Mouse (Mus musculus) midbrain, embryonic 13.5 days (tissue): ENCODE results near the gene Slc46a3. TPM values are rescaled to one million over a fixed set of nuclear protein-coding genes. Genes with fewer than 3 reads are reported as not detected.
A peak's percentile ranks its signal among the peaks of the same experiment; 100 is the strongest.

ENCODE experiments used
- ATAC-seq: fragments of 200-750 bp; cut with Nextera tagmentation; 2 replicates; pipeline ENCODE4 v1.8.0; 2017; ENCODE audit warnings: mild to moderate bottlenecking, moderate TSS enrichment, moderate library complexity
- H3K27ac ChIP-seq: fragments of 300-500 bp; sonication (generic); 2 replicates; pipeline ENCODE4 v1.5.1; 2015; ENCODE audit warnings: inconsistent platforms, mild to moderate bottlenecking, moderate library complexity
- H3K27me3 ChIP-seq: fragments of 300-500 bp; sonication (generic); 2 replicates; pipeline ENCODE4 v1.6.1; 2015; ENCODE audit warnings: mild to moderate bottlenecking, inconsistent platforms
- H3K36me3 ChIP-seq: fragments of 300-500 bp; sonication (generic); 2 replicates; pipeline ENCODE4 v1.6.1; 2015; ENCODE audit warnings: mild to moderate bottlenecking, inconsistent platforms
- H3K4me1 ChIP-seq: fragments of 300-500 bp; sonication (generic); replicated peaks from 2 replicates; pipeline ENCODE4 v1.6.1; 2015; ENCODE audit warnings: inconsistent platforms
- H3K4me2 ChIP-seq: fragments of 300-500 bp; sonication (generic); replicated peaks from 2 replicates; pipeline ENCODE4 v1.6.1; 2015; ENCODE audit warnings: moderate library complexity, mild to moderate bottlenecking, inconsistent platforms
- H3K4me3 ChIP-seq: fragments of 300-500 bp; sonication (generic); replicated peaks from 2 replicates; pipeline ENCODE4 v1.5.1; 2015; ENCODE audit warnings: mild to moderate bottlenecking, inconsistent platforms
- H3K9ac ChIP-seq: fragments of 300-500 bp; sonication (generic); replicated peaks from 2 replicates; pipeline ENCODE4 v1.6.1; 2015; ENCODE audit warnings: mild to moderate bottlenecking, inconsistent platforms
- H3K9me3 ChIP-seq: fragments of 300-500 bp; sonication (generic); 2 replicates; pipeline ENCODE4 v1.6.1; 2016; ENCODE audit warnings: mild to moderate bottlenecking, inconsistent platforms
- WGBS: fragments of 180-500 bp; shearing (Covaris S2); methylation state at CpG from one replicate; pipeline ENCODE4 v1.1.7; 2015; 5-methylcytosine and 5-hydroxymethylcytosine counted together
- polyA plus RNA-seq: library from polyadenylated mRNA; unstranded; fragments of >200 nt; fragmentation: Nextera tagmentation; extraction: Ambion mirVana; gene quantifications from 2 replicates; pipeline ENCODE4 v1.2.1, GENCODE M21; 2015

Gene Slc46a3
- polyA plus RNA-seq, 1 experiment from 2014 or later = 4.6 TPM

DNA sequence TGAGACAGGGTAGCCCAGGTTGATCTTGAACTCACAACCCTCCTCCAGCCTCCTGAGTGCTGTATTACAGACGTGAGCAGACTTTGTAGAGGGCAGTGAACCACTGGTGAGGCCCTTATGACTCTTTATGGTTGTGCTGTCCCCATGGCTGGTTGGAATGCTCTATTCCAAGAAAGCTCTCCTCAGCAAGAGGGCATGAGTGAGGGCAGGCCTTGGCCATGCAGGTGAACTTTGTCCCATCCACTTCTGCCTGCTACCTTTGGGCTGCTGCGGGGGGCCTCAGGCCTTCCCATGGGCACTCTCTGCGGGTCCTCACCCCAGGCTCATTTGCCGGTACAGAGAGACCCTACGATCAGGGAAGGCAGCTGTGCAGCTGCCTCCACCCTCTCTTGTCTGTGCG lies 1.9 kb downstream of the Slc46a3 start:
- H3K4me1 ChIP-seq = peaks cover 16% of the 10 kb centered on the region
- 25% methylated on average over 6 of the region's 6 CpGs for WGBS
- no peak overlapping the region for H3K27ac ChIP-seq
- H3K9ac ChIP-seq = no peak overlapping the region
- H3K27me3 ChIP-seq = peaks cover 18% of the 10 kb centered on the region; the same call in 1 of the 2 replicates
- ATAC-seq = no peak
- H3K4me2 ChIP-seq = peak overlapping the region; percentile 92; the same call in 1 of the 2 replicates
- no peaks in the 10 kb centered on the region for H3K36me3 ChIP-seq
- H3K9me3 ChIP-seq = no peaks in the 10 kb centered on the region
- no peak overlapping the region for H3K4me3 ChIP-seq

DNA sequence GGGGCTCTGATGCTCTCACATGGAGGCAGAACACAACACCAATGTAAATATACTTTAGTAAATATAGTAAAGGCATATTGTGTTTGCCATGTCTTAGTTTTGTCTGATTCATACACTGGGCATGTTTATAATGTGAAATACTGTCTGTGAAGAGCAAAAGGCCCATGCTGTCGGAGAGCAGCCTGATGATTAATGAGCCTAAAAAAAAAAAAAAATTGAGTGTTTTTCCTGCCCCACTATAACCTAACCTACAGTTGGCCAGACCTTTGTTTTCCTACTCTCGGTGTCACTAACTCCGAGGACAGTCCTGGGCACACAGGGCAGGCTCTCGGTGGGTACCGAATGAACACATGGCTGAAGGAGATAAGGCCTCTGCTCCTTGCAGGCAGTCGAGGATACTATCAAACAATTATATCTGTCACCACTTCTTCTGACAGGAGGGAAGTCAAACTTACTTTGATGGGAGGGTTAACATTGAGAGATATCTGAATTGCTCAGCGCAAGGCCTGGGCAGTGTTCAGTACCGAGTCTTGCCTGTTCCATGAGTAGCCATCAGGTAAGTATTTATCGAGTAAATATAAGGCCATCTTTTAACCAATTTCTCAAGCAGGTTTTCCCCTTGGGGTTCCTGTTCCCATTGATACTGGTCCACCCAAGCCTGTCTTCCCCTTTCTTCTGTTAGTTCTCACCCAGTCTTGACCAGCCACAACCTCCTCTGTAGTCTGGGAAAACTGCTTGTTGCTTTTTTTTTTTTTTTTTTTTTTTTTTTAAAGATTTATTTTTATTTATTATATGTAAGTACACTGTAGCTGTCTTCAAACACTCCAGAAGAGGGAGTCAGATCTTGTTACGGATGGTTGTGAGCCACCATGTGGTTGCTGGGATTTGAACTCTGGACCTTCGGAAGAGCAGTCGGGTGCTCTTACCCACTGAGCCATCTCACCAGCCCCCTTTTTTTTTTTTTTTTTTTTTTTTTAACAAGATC lies 6.0 kb downstream of the Slc46a3 start:
- Histone ChIP-seq H3K4me1 (peaks cover 7% of the 10 kb centered on the region), H3K9ac (no peak overlapping the region), H3K27ac (no peak overlapping the region), H3K27me3 (peaks cover 11% of the 10 kb centered on the region; the same call in 1 of the 2 replicates), H3K36me3 (peaks cover 6% of the 10 kb centered on the region; the same call in 1 of the 2 replicates), H3K9me3 (no peaks in the 10 kb centered on the region), H3K4me3 (no peak overlapping the region), H3K4me2 (no peak overlapping the region)
- ATAC-seq = no peak
- WGBS = 89% methylated on average over 9 of the region's 12 CpGs

DNA sequence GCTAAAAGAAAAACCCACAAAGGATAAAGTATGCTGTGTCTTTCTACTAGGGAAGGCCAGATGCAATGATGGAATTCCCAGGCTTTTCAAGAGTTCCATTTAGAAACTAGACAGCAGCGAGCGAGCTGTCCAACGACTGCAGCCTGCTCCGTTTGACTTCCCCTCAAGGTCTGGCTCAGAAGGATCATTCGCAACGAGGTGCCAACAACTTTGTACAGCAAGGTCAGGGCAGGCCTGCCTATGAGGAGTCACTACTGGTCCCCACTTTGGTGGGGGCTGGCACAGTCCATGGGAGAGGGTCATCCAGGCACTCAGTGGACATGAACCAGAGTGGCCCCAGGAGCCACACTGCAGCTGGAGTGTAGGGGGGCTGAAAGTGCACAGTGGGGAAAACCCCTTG lies 11.0 kb downstream of the Slc46a3 start:
- H3K27ac ChIP-seq = no peak overlapping the region
- WGBS = 91% methylated on average over 6 of the region's 6 CpGs
- no peaks in the 10 kb centered on the region for H3K27me3 ChIP-seq
- no peak overlapping the region for H3K9ac ChIP-seq
- H3K9me3 ChIP-seq = no peaks in the 10 kb centered on the region
- no peaks in the 10 kb centered on the region for H3K4me1 ChIP-seq
- ATAC-seq = no peak
- H3K4me3 ChIP-seq = no peak overlapping the region
- H3K36me3 ChIP-seq = peaks cover 43% of the 10 kb centered on the region
- no peak overlapping the region for H3K4me2 ChIP-seq

DNA sequence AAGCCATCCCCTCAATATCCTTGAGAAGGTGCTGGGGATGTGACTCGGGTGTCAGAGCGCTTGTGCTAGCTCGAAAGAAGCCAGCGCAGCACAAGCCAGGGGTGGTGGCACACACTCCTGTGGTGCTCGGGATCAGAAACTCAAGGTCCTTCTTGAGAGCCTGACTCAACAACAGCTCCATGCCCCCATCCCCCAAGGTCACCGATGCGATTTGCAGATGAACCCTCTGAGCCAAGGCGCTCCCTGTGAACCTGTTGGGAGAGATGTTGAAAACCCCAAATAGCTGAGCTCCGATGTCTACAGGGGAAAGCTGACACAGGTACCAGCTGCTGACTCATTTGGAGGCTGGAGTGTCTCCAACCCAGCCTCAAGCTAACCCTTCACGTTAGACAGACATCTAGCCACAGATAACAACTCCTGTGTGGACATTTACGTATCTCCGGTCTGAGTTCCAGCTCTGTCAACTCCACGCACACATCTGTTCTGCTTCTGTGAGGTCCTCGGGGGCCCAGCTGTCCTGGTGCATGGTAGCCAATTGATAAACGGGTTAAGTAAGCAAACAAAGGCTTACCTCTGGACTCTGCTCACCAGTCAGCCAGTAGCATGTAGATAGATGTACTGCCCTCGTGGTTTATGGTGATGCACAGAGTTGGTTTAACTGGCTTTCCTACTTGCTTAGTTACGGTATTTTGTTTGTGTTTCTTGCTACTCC lies 14.5 kb downstream of the Slc46a3 start:
- H3K36me3 ChIP-seq = peaks cover 75% of the 10 kb centered on the region
- WGBS = 96% methylated on average over 17 of the region's 17 CpGs
- H3K4me2 ChIP-seq = no peak overlapping the region
- H3K27me3 ChIP-seq = no peaks in the 10 kb centered on the region
- H3K4me1 ChIP-seq = no peaks in the 10 kb centered on the region
- ATAC-seq = no peak
- no peak overlapping the region for H3K27ac ChIP-seq
- no peak overlapping the region for H3K4me3 ChIP-seq
- H3K9me3 ChIP-seq = no peaks in the 10 kb centered on the region
- no peak overlapping the region for H3K9ac ChIP-seq

DNA sequence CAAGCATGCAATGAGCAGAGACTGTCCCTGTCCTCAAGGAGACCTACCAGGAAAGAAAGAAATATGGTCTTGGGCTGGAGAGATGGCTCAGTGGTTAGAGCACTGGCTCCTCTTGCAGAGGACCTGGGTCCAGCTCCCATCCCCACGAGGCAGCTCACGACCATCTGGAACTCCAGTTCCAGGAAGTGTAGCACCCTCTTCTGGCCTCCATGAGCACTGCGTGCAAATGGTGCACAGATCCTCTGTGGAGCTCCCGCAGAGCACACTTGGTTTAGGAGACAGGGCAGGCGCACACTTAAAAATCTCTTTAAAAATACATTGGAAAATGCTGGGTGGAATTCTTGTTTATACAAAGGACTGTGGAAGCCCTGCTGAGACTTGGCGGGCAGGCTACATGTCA lies 17.1 kb downstream of the Slc46a3 start:
- Histone ChIP-seq H3K4me2 (no peak overlapping the region), H3K4me1 (no peaks in the 10 kb centered on the region), H3K36me3 (peaks cover 90% of the 10 kb centered on the region), H3K9ac (no peak overlapping the region), H3K9me3 (no peaks in the 10 kb centered on the region), H3K27me3 (no peaks in the 10 kb centered on the region), H3K27ac (no peak overlapping the region), H3K4me3 (no peak overlapping the region)
- no peak for ATAC-seq
- WGBS = 88% methylated on average over 6 of the region's 6 CpGs

DNA sequence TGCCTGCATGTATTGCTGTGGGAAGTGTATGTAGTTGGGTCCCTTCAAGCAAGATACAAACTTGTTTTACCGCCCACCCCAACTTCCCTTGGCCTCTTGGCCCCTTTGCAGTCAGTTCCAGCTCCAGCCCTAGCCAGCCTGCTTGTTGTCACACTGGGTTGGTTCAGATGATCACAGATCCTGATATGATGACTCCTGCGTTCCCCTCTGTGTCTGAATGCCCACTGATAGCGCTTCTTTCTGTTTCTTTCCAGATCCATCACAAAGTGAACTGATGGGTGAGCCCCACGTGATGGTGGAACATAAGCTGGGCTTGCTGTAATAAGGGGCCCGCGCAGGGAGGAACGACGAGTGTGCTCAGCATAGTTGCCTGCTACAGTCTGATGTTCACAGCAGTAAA lies 19.4 kb downstream of the Slc46a3 start:
- Histone ChIP-seq H3K27me3 (no peaks in the 10 kb centered on the region), H3K4me1 (no peaks in the 10 kb centered on the region), H3K27ac (no peak overlapping the region), H3K9me3 (no peaks in the 10 kb centered on the region), H3K9ac (no peak overlapping the region), H3K4me3 (no peak overlapping the region), H3K4me2 (no peak overlapping the region), H3K36me3 (peaks cover 95% of the 10 kb centered on the region)
- no peak for ATAC-seq
- 96% methylated on average over 8 of the region's 8 CpGs for WGBS

DNA sequence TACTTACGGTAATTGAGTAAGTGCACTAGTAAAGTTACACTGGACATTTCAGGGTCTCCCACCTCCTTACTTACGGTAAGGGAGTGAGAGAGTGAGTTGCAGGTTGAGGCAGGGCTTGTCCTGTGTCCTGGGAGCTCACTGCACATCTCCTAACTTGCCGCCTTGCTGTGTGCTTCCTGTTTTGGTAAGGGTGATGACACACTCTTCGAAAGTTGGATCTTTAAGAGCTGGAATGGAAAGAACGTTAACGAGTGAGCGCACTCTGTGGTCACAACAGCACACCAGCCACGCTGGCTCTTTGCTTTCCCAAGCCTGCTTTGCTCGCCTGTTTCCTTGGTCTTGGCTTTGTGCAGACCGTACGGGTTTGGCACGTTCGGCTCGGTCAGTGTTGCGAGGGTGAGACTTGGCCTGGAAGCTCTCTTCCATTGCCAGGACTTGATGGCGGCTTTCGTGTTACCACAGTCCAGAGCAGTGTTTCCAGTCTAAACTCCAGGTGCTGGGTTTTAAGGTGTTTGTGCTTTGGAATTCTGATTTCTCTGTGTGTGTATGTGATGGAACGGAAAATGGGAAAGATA lies 20.0 kb downstream of the Slc46a3 start:
- H3K4me1 ChIP-seq = no peaks in the 10 kb centered on the region
- no peak overlapping the region for H3K4me3 ChIP-seq
- H3K27me3 ChIP-seq = no peaks in the 10 kb centered on the region
- H3K9me3 ChIP-seq = no peaks in the 10 kb centered on the region
- ATAC-seq = no peak
- no peak overlapping the region for H3K9ac ChIP-seq
- 96% methylated on average over 18 of the region's 18 CpGs for WGBS
- H3K4me2 ChIP-seq = no peak overlapping the region
- H3K36me3 ChIP-seq = peaks cover 95% of the 10 kb centered on the region
- no peak overlapping the region for H3K27ac ChIP-seq

DNA sequence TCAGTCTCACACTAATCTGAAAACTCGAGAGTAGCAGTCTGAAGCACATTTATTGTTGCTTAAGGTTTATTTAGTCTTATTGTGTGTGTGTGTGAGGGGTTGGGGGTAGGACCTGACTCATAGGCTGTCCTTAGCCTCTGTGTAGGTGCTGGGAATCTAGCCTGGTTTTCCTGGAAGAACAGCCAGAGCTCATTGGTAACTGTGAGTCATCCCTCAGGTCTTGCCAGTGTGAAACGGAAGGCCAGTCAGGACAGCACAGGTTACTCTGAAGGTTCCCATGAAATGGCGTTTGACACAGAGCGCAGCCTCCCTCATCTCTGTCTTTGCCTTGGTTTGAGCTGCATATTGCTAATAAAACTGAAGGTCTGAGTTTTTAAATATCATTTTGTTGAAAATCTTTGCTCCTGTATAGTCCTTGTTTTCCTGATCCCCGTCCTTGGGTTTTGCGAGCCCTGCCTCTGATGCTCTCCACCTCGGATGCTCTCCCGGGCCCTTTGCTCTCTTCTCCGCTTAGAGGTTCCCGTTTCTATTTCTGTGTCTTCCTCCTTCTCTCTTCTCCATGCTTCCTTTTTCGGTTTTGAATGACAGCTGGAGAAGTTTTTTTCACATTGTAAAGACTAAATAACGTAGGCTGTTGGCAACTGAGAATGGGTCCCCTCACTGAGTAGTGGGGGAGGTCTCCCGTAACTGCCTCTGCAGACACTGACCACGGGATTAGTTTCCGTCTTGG lies 23.4 kb downstream of the Slc46a3 start:
- Histone ChIP-seq H3K9me3 (no peaks in the 10 kb centered on the region), H3K36me3 (peaks cover 99% of the 10 kb centered on the region), H3K27me3 (no peaks in the 10 kb centered on the region), H3K27ac (no peak overlapping the region), H3K4me2 (no peak overlapping the region), H3K9ac (no peak overlapping the region), H3K4me3 (no peak overlapping the region), H3K4me1 (no peaks in the 10 kb centered on the region)
- WGBS = 94% methylated on average over 15 of the region's 15 CpGs
- ATAC-seq = no peak

DNA sequence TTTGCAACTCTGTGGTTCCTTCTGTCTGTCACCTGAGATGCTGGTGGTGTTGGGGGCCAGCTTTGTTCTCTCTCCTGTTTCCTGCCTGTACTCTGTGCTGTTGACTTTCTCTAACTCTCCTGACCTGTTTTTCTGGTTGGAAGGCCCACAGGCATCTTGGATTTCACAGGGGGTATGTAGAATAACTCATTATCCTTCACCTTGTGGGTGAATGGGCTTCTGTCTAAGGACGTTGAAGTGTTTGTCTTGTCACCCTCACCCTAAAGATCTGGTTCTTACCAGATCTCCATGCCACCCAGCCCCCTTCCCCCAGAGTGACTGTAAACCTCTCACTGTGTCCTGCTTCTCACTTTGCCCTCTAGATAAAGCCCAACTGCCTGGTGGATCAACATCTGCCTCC lies 24.3 kb downstream of the Slc46a3 start:
- H3K9me3 ChIP-seq = no peaks in the 10 kb centered on the region
- no peak for ATAC-seq

DNA sequence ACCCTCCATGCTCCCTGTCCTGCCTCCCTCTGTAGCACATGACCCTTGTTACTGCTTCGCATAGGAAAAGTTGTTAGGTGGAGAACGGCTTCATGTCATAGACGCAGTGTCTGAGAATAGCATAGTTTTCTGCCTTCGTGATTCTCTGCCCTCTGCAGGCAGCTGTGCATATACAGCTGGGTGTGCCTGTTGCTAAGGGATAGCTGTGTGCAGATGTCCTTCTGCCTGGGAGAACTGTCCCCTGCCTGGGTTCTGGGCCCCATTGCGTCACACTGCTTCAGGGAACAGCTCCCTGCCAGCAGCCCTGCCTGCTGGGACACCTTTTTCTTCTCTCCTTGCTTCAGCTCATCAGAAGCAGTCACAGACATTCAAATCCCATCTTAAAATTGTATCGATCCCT lies 25.0 kb downstream of the Slc46a3 start:
- 90% methylated on average over 6 of the region's 6 CpGs for WGBS
- Histone ChIP-seq H3K27ac (no peak overlapping the region), H3K27me3 (no peaks in the 10 kb centered on the region), H3K4me3 (no peak overlapping the region), H3K9me3 (no peaks in the 10 kb centered on the region), H3K9ac (no peak overlapping the region), H3K4me1 (no peaks in the 10 kb centered on the region), H3K4me2 (no peak overlapping the region), H3K36me3 (peaks cover 97% of the 10 kb centered on the region)
- ATAC-seq = no peak

More for the DNA sequence above, 24.3 kb downstream of the Slc46a3 start:
- Histone ChIP-seq H3K9ac (no peak overlapping the region), H3K4me3 (no peak overlapping the region), H3K27ac (no peak overlapping the region), H3K4me1 (no peaks in the 10 kb centered on the region), H3K4me2 (no peak overlapping the region), H3K36me3 (peaks cover 99% of the 10 kb centered on the region), H3K27me3 (no peaks in the 10 kb centered on the region)
- WGBS = 95% methylated on average over 1 of the region's 1 CpGs

DNA sequence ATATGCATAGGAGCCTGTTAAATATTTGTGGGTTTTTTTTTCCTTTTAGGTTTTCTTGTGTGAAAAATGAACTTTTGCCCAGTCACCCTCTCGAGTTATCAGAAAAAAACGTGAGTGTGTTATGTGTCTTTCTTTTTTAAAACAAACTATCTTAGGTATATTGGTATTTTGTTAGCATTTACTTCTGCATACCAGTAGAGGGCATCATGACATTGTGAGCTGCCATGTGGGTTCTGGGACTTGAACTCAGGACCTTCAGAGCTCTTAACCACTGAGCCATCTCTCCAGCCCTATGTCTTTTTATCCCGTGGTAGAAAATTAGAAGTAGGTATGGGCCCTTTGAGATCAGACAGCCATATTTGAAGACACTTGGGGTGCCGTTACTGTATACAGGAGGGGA lies 25.9 kb downstream of the Slc46a3 start:
- no peak for ATAC-seq
- Histone ChIP-seq H3K27ac (no peak overlapping the region), H3K9ac (no peak overlapping the region), H3K4me1 (no peaks in the 10 kb centered on the region), H3K27me3 (no peaks in the 10 kb centered on the region), H3K4me3 (no peak overlapping the region), H3K4me2 (no peak overlapping the region), H3K36me3 (peaks cover 97% of the 10 kb centered on the region), H3K9me3 (no peaks in the 10 kb centered on the region)
- WGBS = 96% methylated on average over 4 of the region's 4 CpGs
